Mouse (Mus musculus) monocyte, adult 59 days (primary cell): ENCODE data around the gene Zfp365. TPM values are rescaled to one million over a fixed set of nuclear protein-coding genes. Genes with fewer than 3 reads are reported as not detected.

Source experiments
- total RNA-seq, 2 experiments: library from RNA; stranded (reverse); gene quantifications; one replicate each; pipeline ENCODE4 v1.2.4; 2023

Gene Zfp365
- not detected for total RNA-seq

GRCm38 (mm10) chr10:67912337-67912776 is at the start of gene Zfp365:
Gene Zfp365 (minus strand): TSS chr10:67912662.

Other genes with a start within 250 kb of the Zfp365 start
- gene Rtkn2, start 66.9 kb upstream of the Zfp365 start, total RNA-seq, result under 1 TPM in 1 of 2 experiments, not detected in 1; 0.16 TPM